Mouse (Mus musculus) liver, embryonic 14.5 days (tissue): Measurements from ENCODE around the gene Plscr3.

Experiments
- CTCF ChIP-seq: IDR thresholded peaks from 2 replicates; pipeline ENCODE4 v1.5.1; 2016; ENCODE audit warnings: antibody characterized with exemption, low read depth, control low read depth
- EP300 ChIP-seq: IDR thresholded peaks from 2 replicates; pipeline ENCODE4 v1.6.1; 2016; ENCODE audit warnings: antibody characterized with exemption, low read depth

- no peak for TF ChIP-seq CTCF
- TF ChIP-seq EP300, result no peak
Measured at GRCm38 (mm10) chr11:69802648-69803105, 43.5 kb upstream of the Plscr3 start.
